In genomic region chr2:29249852-29250251, GRCm38 (mm10) we compare ENCODE assay signal across 10 mouse cellular contexts. TPM values are rescaled to one million over a fixed set of nuclear protein-coding genes. Genes with fewer than 3 reads are reported as not detected.
A peak's percentile ranks its signal among the peaks of the same experiment; 100 is the strongest.
DNase-seq lines count a peak whose midpoint lies in the region; ATAC-seq and TF ChIP-seq lines count a peak whose summit lies in the region.
"Had no signal": no experiment of that assay in that cellular context is flagged by ENCODE, and none has a peak within 500 bp of the region (broad histone marks: within the 10 kb centered on the region; RNA-seq: fewer than 3 reads in every experiment).

No protein-coding gene starts in this region.

- peak overlapping the region; percentile 81 for H3K4me2 ChIP-seq in forebrain, embryonic 16.5 days (ENCODE audit: low read length)
- H3K4me2 ChIP-seq in midbrain, embryonic 11.5 days, result peak overlapping the region; percentile 91

- no peaks in the 10 kb centered on the region for H3K36me3 ChIP-seq in E14TG2a.4 (ENCODE audit: insufficient read depth, low read length)
- H3K36me3 ChIP-seq in forebrain, embryonic 16.5 days (ENCODE audit: control insufficient read depth, insufficient read depth), result no peaks in the 10 kb centered on the region
- H3K36me3 ChIP-seq in midbrain, embryonic 11.5 days (ENCODE audit: control insufficient read depth, insufficient read depth, low read length), result no peaks in the 10 kb centered on the region

- H3K9me3 ChIP-seq in E14TG2a.4 (ENCODE audit: low read length), result no peaks in the 10 kb centered on the region
- H3K9me3 ChIP-seq in forebrain, embryonic 16.5 days (ENCODE audit: control insufficient read depth, low read length), result no peaks in the 10 kb centered on the region
- no peaks in the 10 kb centered on the region for H3K9me3 ChIP-seq in midbrain, embryonic 11.5 days (ENCODE audit: control insufficient read depth, low read length)

- peak; percentile 63 to 68 for DNase-seq in cerebellum, postnatal 10 days
- no peak for DNase-seq in cerebellum, postnatal 36 days
- peak; percentile 93 for DNase-seq in midbrain, embryonic 11.5 days (ENCODE audit: low spot score, missing footprints)
- no peak for DNase-seq in thymus, postnatal 36 days
- no peak for DNase-seq in spleen, adult 18-20 months
- no peak for DNase-seq in left cerebral cortex, postnatal 36 days (ENCODE audit: low spot score in 2 of 2)
- DNase-seq: kidney, adult 11 months had no signal

- ATAC-seq in forebrain, embryonic 16.5 days, result no peak
- ATAC-seq in midbrain, embryonic 11.5 days (ENCODE audit: low FRiP score), result no peak

- peaks cover 66% of the 10 kb centered on the region for H3K4me1 ChIP-seq in E14TG2a.4 (replicated peaks; ENCODE audit: low read depth, low read length)
- H3K4me1 ChIP-seq in forebrain, embryonic 16.5 days (replicated peaks; ENCODE audit: control insufficient read depth, insufficient read depth, low read length), result peaks cover 67% of the 10 kb centered on the region
- H3K4me1 ChIP-seq in midbrain, embryonic 11.5 days (ENCODE audit: control insufficient read depth, insufficient read depth, low read length), result peaks cover 27% of the 10 kb centered on the region

- 3% methylated on average over 10 of the region's 10 CpGs for WGBS in forebrain, embryonic 16.5 days
- WGBS in midbrain, embryonic 11.5 days, result 1% methylated on average over 10 of the region's 10 CpGs

- peak overlapping the region; percentile 79 for H3K4me3 ChIP-seq in E14TG2a.4 (replicated peaks; ENCODE audit: low read length)
- H3K4me3 ChIP-seq in forebrain, embryonic 16.5 days (replicated peaks; ENCODE audit: low read length), result peak overlapping the region; percentile 58
- H3K4me3 ChIP-seq in midbrain, embryonic 11.5 days (ENCODE audit: low read depth, low read length), result peak overlapping the region; percentile 62

- H3K27ac ChIP-seq in forebrain, embryonic 16.5 days (ENCODE audit: low read length), result peak overlapping the region; percentile 92
- H3K27ac ChIP-seq in midbrain, embryonic 11.5 days (ENCODE audit: low read depth, low read length), result no peak overlapping the region
- H3K27ac ChIP-seq: macrophage had no signal

- H3K27me3 ChIP-seq in E14TG2a.4 (ENCODE audit: insufficient read depth, low read length), result peaks cover 91% of the 10 kb centered on the region
- peaks cover 5% of the 10 kb centered on the region; the same call in 1 of the 2 replicates for H3K27me3 ChIP-seq in forebrain, embryonic 16.5 days (replicated peaks; ENCODE audit: control insufficient read depth, insufficient read depth, low read length)
- peaks cover 37% of the 10 kb centered on the region for H3K27me3 ChIP-seq in midbrain, embryonic 11.5 days (ENCODE audit: control insufficient read depth, insufficient read depth, low read length)

- H3K9ac ChIP-seq in forebrain, embryonic 16.5 days (replicated peaks; ENCODE audit: low read depth, low read length), result peak overlapping the region; percentile 65
- H3K9ac ChIP-seq in midbrain, embryonic 11.5 days (ENCODE audit: low read length), result peak overlapping the region; percentile 18; the same call in 1 of the 2 replicates

- intact Hi-C loops in left cerebral cortex, postnatal 36 days (cut with DNase I), result loop anchor here (5.0 kb wide), 1 partner anchor 97 kb away; the partner anchor contains the start of gene Med27

- no peak for TF ChIP-seq CTCF in E14TG2a.4 (conservative IDR thresholded peaks at IDR 0.05; ENCODE audit: low read length)

RNA-seq across cellular contexts. Expression of gene Ntng2, which starts 3.0 kb away (rescaled TPM):
- 9.1 and 10.3 TPM in 2 replicates for polyA plus RNA-seq in forebrain, embryonic 16.5 days (2015; fragmentation: Nextera tagmentation; extraction: Ambion mirVana)
- polyA plus RNA-seq in midbrain, embryonic 11.5 days (2014; fragmentation: Nextera tagmentation; extraction: Ambion mirVana), result 3.1 and 4.6 TPM in 2 replicates
- 100 to 1,000 TPM in 1 of 2 experiments, 10 to 100 TPM in 1; 96.5 to 102 TPM for total RNA-seq in left cerebral cortex, postnatal 36 days (2021)

Comparison
In these comparisons a context has a peak if more than half of its experiments do, and no peak if none do; other contexts are left out.
1. DNase-seq: peak in cerebellum, postnatal 10 days (2 of 2) and midbrain, embryonic 11.5 days (single experiment); none in cerebellum, postnatal 36 days (0 of 2), thymus, postnatal 36 days (0 of 2), spleen, adult 18-20 months (0 of 2) and left cerebral cortex, postnatal 36 days (0 of 2).
2. Peak in every context shown above with its lines, with median percentiles within 50 percentile points of each other: H3K4me3 ChIP-seq.